Mouse (Mus musculus) liver, postnatal 0 days (tissue): ENCODE data around the gene Abca2.

Source experiments
- CTCF ChIP-seq: sonication (generic); IDR thresholded peaks from 2 replicates; pipeline ENCODE4 v1.5.1; 2016; ENCODE audit warnings: antibody characterized with exemption, low read depth
- EP300 ChIP-seq: IDR thresholded peaks from 2 replicates; pipeline ENCODE4 v1.6.1; 2016; ENCODE audit warnings: antibody characterized with exemption, low read depth, mild to moderate bottlenecking

- TF ChIP-seq CTCF: no peak
- no peak for TF ChIP-seq EP300
These were observed 12.6 kb downstream of the Abca2 start for GRCm38 (mm10) chr2:25441067-25441466.
